Mouse (Mus musculus): ENCODE measurements around the gene Haus5. TPM values are rescaled to one million over a fixed set of nuclear protein-coding genes. Genes with fewer than 3 reads are reported as not detected.

The Haus5 gene
- total and polyA plus RNA-seq, 3 experiments = 32.3 to 50.9 (median 45.6) TPM

- peaks cover 2% of the 10 kb centered on the region for H3K27me3 ChIP-seq (replicated peaks)
- H3K27ac ChIP-seq (ENCODE audit: insufficient read depth, low read depth) = no peak overlapping the region
- in situ Hi-C loops (cut with MboI; ENCODE audit: low pct_ligation_motif_present, low pct_unique_long_range_greater_than_20kb, low sequenced_read_pairs) (no loop called here), dilution Hi-C loops (cut with MboI; ENCODE audit: extremely low pct_ligation_motif_present, extremely low pct_unique_long_range_greater_than_20kb, low sequenced_read_pairs) (no loop called here)
- peaks cover 24 to 31% of the 10 kb centered on the region in 2 experiments for H3K36me3 ChIP-seq (replicated peaks in 1 of 2; ENCODE audit: control insufficient read depth in 1 of 2, insufficient read depth in 1 of 2, low read length in 1 of 2)
- H3K4me3 ChIP-seq (replicated peaks in 1 of 3; ENCODE audit: low read depth in 2 of 3, low read length in 2 of 3, poor library complexity in 1 of 3) = peak overlapping the region; percentile 67 to 97 (median 89)
- peak overlapping the region; percentile 97 for H3K9ac ChIP-seq (ENCODE audit: insufficient read depth, low read depth)
- peaks cover 8% of the 10 kb centered on the region for H3K79me2 ChIP-seq (replicated peaks; ENCODE audit: control insufficient read depth, extremely low read depth, insufficient read depth, poor library complexity, severe bottlenecking)
- H3K4me1 ChIP-seq (ENCODE audit: control insufficient read depth in 1 of 2, insufficient read depth in 2 of 2) = peaks cover 4 to 15% of the 10 kb centered on the region in 2 experiments; a peak in 3 of 4 replicates
- H3K4me2 ChIP-seq (ENCODE audit: insufficient read depth, low read depth, poor library complexity, severe bottlenecking) = peak overlapping the region; percentile 100
- DNase-seq (ENCODE audit: extremely low read depth) = peak; percentile 18
- H3K9me3 ChIP-seq (replicated peaks; ENCODE audit: low read length) = no peaks in the 10 kb centered on the region
- TF ChIP-seq MAFK (IDR thresholded peaks at IDR 0.05; ENCODE audit: insufficient replicate concordance, low read length) (no peak), ELF1 (IDR thresholded peaks at IDR 0.05; ENCODE audit: low read depth, low read length) (no peak), CTCF (conservative IDR thresholded peaks at IDR 0.05 in 1 of 2, IDR thresholded peaks at IDR 0.05 in 1 of 2; ENCODE audit: low read depth in 2 of 2, low read length in 2 of 2) (no peak), KAT2A (IDR thresholded peaks at IDR 0.05; ENCODE audit: insufficient replicate concordance, low read length) (no peak), JUND (conservative IDR thresholded peaks at IDR 0.05; ENCODE audit: low read depth, low read length) (no peak), TCF12 (IDR thresholded peaks at IDR 0.05; ENCODE audit: low read depth, low read length) (no peak), ZMIZ1 (IDR thresholded peaks at IDR 0.05; ENCODE audit: low read depth, low read length) (no peak), POLR2AphosphoS2 (IDR thresholded peaks at IDR 0.05; ENCODE audit: low read depth, low read length) (no peak), E2F4 (IDR thresholded peaks at IDR 0.05; ENCODE audit: insufficient replicate concordance, low read depth, low read length) (no peak)
Observed at GRCm38 (mm10) chr7:30665321-30665720, 527 bp upstream of the Haus5 start.

DNA sequence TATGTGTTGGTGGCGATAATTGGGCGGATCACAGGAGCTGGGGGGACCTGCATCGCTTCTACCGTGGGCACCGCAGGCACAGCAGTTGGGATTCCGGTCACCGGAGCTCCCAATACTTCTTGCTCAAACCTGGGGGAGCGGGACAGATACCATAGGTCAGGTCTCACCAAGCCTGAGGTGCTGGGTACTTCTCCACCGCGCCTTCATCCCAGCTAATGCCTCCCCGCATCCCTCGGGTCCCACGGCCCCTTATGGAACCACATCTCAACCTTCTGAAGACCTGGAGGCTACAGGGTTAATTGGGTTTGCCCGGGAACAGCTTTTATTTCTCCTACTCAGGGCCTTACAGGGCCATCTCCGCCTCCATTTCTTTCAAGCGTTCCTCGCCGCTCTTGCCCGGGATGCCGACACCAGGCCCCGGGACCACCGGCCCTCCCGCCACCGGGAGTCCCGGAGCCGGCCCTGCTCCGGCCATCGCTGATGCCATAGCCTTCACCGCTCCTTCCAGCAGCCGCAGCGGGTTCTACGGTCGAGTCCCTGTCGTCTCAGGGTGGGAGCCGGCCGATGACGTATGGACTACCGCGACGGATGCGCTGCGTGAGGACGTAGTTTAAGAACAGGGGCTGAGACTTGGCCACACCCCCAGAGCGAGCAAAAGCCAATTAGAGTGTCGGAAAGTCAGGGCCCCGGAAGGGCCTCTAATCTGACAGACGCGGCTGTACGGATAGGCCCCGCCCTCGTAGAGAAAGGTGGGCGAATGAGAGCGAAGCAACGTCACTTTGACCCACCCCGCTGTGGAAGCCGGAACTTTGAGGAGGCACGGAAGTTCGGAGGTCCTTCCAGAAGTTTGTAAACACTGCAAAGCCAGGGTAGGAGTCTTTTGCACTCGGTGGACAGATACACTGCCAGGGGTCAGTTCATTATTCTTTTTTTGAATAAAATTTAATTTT is 14.9 kb downstream of the Haus5 start, which contains the start of gene Rbm42:
Gene Rbm42, minus strand, starts transcription at position 727 of the 950 bp plus-strand sequence.
- Histone ChIP-seq H3K79me2 (replicated peaks; ENCODE audit: control insufficient read depth, extremely low read depth, insufficient read depth, poor library complexity, severe bottlenecking) (peaks cover 10% of the 10 kb centered on the region), H3K36me3 (replicated peaks in 1 of 2; ENCODE audit: control insufficient read depth in 1 of 2, insufficient read depth in 1 of 2, low read length in 1 of 2) (peaks cover 53 to 71% of the 10 kb centered on the region in 2 experiments), H3K27ac (ENCODE audit: insufficient read depth, low read depth) (no peak within 1 kb of the TSS), H3K4me3 (replicated peaks in 1 of 3; ENCODE audit: low read depth in 2 of 3, low read length in 2 of 3, poor library complexity in 1 of 3) (peak within 1 kb of the TSS; percentile 81 to 95 (median 91)), H3K27me3 (replicated peaks) (no peaks in the 10 kb centered on the region), H3K9ac (ENCODE audit: insufficient read depth, low read depth) (peak within 1 kb of the TSS; percentile 87), H3K4me2 (ENCODE audit: insufficient read depth, low read depth, poor library complexity, severe bottlenecking) (peak within 1 kb of the TSS; percentile 79), H3K9me3 (replicated peaks; ENCODE audit: low read length) (no peaks in the 10 kb centered on the region), H3K4me1 (ENCODE audit: control insufficient read depth in 1 of 2, insufficient read depth in 2 of 2) (peaks cover 5 to 35% of the 10 kb centered on the region in 2 experiments)
- dilution Hi-C loops (cut with MboI; ENCODE audit: extremely low pct_ligation_motif_present, extremely low pct_unique_long_range_greater_than_20kb, low sequenced_read_pairs) (no loop called here), in situ Hi-C loops (cut with MboI; ENCODE audit: low pct_ligation_motif_present, low pct_unique_long_range_greater_than_20kb, low sequenced_read_pairs) (no loop called here)
- peak; percentile 100 for DNase-seq (ENCODE audit: extremely low read depth)
- TF ChIP-seq CHD1 (IDR thresholded peaks at IDR 0.05; ENCODE audit: low read depth, low read length) (no peak), ELF1 (IDR thresholded peaks at IDR 0.05; ENCODE audit: low read depth, low read length) (peak; percentile 100), TCF12 (IDR thresholded peaks at IDR 0.05; ENCODE audit: low read depth, low read length) (peak; percentile 48; the same call in 1 of the 2 replicates), EP300 (IDR thresholded peaks at IDR 0.05; ENCODE audit: low read length) (no peak), RCOR1 (conservative IDR thresholded peaks at IDR 0.05; ENCODE audit: low read depth, low read length) (no peak), SIN3A (IDR thresholded peaks at IDR 0.05; ENCODE audit: low read length) (peak; percentile 97), ZC3H11A (IDR thresholded peaks at IDR 0.05; ENCODE audit: low read depth, low read length) (no peak), PAX5 (IDR thresholded peaks at IDR 0.05; ENCODE audit: low read length) (no peak), SMC3 (IDR thresholded peaks at IDR 0.05; ENCODE audit: low read depth, low read length) (no peak), MAX (IDR thresholded peaks at IDR 0.05; ENCODE audit: low read length) (peak; percentile 49; the same call in 1 of the 2 replicates), CTCF (conservative IDR thresholded peaks at IDR 0.05 in 1 of 2, IDR thresholded peaks at IDR 0.05 in 1 of 2; ENCODE audit: low read depth in 2 of 2, low read length in 2 of 2) (no peak), ZKSCAN1 (IDR thresholded peaks at IDR 0.05; ENCODE audit: borderline replicate concordance, low read depth, low read length) (no peak), MYC (IDR thresholded peaks at IDR 0.05; ENCODE audit: low read depth, low read length) (no peak), HCFC1 (IDR thresholded peaks at IDR 0.05; ENCODE audit: low read depth, low read length) (peak; percentile 87), POLR2AphosphoS2 (IDR thresholded peaks at IDR 0.05; ENCODE audit: low read depth, low read length) (peak; percentile 85), JUN (IDR thresholded peaks at IDR 0.05; ENCODE audit: insufficient read depth, low read depth, low read length) (no peak), NRF1 (IDR thresholded peaks at IDR 0.05; ENCODE audit: low read depth, low read length) (peak; percentile 57), MAZ (IDR thresholded peaks at IDR 0.05; ENCODE audit: low read depth, low read length) (no peak; the same call in 1 of the 2 replicates), POLR2A (IDR thresholded peaks at IDR 0.05; ENCODE audit: low read depth, low read length) (peak; percentile 81), MEF2A (IDR thresholded peaks at IDR 0.05; ENCODE audit: borderline replicate concordance, low read depth, low read length) (0 out of 2 replicates have a peak, but pooled peaks have one; percentile 46), ETS1 (conservative IDR thresholded peaks at IDR 0.05; ENCODE audit: low read depth, low read length) (no peak), MAFK (IDR thresholded peaks at IDR 0.05; ENCODE audit: insufficient replicate concordance, low read length) (no peak), E2F4 (IDR thresholded peaks at IDR 0.05; ENCODE audit: insufficient replicate concordance, low read depth, low read length) (no peak), TBP (conservative IDR thresholded peaks at IDR 0.05; ENCODE audit: low read depth, low read length) (peak; percentile 65; the same call in 1 of the 2 replicates), MXI1 (IDR thresholded peaks at IDR 0.05; ENCODE audit: low read depth, low read length) (peak; percentile 76), USF2 (conservative IDR thresholded peaks at IDR 0.05; ENCODE audit: low read depth, low read length) (no peak)

Measured in CH12.LX (cell line).